Mouse (Mus musculus): ENCODE data around the gene Fam19a1. TPM values are rescaled to one million over a fixed set of nuclear protein-coding genes. Genes with fewer than 3 reads are reported as not detected.

Fam19a1 gene
- polyA plus RNA-seq, 1 experiment = not detected

- Histone ChIP-seq H3K4me1 (ENCODE audit: control insufficient read depth, insufficient read depth, low read length) (no peaks in the 10 kb centered on the region), H3K27ac (ENCODE audit: control insufficient read depth, insufficient read depth, low read depth, low read length, poor library complexity) (no peak overlapping the region), H3K4me3 (replicated peaks; ENCODE audit: control insufficient read depth, low read depth, low read length) (no peak overlapping the region)
- WGBS = 79% methylated on average over 3 of the region's 3 CpGs
- TF ChIP-seq POLR2A (IDR thresholded peaks at IDR 0.05; ENCODE audit: borderline replicate concordance, control insufficient read depth, low read depth, low read length) (no peak), CTCF (IDR thresholded peaks at IDR 0.05; ENCODE audit: control insufficient read depth, insufficient read depth, low read length) (no peak)
These were observed 256.6 kb downstream of the Fam19a1 start for GRCm38 (mm10) chr6:96369544-96369943.

DNA sequence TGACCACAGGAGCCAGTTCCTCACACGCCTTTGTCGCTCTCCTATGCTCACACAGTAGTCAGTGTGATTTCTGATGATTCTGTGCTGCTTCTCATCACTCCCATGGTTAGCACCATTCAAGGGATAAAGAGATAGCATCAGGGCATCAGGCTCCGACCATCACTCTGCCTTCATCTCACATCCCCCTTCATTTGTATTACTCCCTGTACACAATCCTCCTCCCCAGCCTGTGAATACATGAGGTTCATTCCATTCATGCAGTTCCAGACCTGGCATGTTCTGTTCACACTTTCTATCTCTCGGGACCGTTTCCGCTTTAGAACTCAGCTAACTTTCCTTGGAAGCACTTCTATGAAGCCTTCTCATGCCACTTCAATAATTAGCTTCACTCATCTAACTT, 259.9 kb downstream of the Fam19a1 start:
- Histone ChIP-seq H3K27ac (ENCODE audit: control insufficient read depth, insufficient read depth, low read depth, low read length, poor library complexity) (no peak overlapping the region), H3K4me3 (replicated peaks; ENCODE audit: control insufficient read depth, low read depth, low read length) (no peak overlapping the region), H3K4me1 (ENCODE audit: control insufficient read depth, insufficient read depth, low read length) (no peaks in the 10 kb centered on the region)
- WGBS = 82% methylated on average over 6 of the region's 6 CpGs
- TF ChIP-seq POLR2A (IDR thresholded peaks at IDR 0.05; ENCODE audit: borderline replicate concordance, control insufficient read depth, low read depth, low read length) (no peak), CTCF (IDR thresholded peaks at IDR 0.05; ENCODE audit: control insufficient read depth, insufficient read depth, low read length) (no peak)

DNA sequence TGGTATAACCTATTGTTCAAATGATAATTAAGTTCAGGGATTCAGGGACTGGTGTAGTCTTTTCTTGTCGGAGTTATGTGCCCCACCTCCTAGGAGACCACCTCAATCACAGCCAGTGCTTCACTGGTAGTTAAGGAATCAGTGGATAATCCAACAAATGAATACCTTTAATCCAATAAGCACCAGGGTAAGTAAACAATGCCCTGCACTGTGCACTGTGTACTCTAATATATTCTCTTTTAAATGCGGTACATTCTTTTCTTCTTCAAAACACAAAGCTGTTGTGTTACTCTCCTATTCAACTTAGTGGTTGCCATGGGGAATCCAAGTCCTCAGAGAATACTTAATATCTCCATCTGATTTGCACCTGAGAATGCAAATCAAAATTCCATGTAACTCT, 260.3 kb downstream of the Fam19a1 start:
- H3K27ac ChIP-seq (ENCODE audit: control insufficient read depth, insufficient read depth, low read depth, low read length, poor library complexity) = no peak overlapping the region
- TF ChIP-seq POLR2A (IDR thresholded peaks at IDR 0.05; ENCODE audit: borderline replicate concordance, control insufficient read depth, low read depth, low read length) (no peak), CTCF (IDR thresholded peaks at IDR 0.05; ENCODE audit: control insufficient read depth, insufficient read depth, low read length) (no peak)
- 81% methylated on average over 2 of the region's 2 CpGs for WGBS
- no peaks in the 10 kb centered on the region for H3K4me1 ChIP-seq (ENCODE audit: control insufficient read depth, insufficient read depth, low read length)
- no peak overlapping the region for H3K4me3 ChIP-seq (replicated peaks; ENCODE audit: control insufficient read depth, low read depth, low read length)

DNA sequence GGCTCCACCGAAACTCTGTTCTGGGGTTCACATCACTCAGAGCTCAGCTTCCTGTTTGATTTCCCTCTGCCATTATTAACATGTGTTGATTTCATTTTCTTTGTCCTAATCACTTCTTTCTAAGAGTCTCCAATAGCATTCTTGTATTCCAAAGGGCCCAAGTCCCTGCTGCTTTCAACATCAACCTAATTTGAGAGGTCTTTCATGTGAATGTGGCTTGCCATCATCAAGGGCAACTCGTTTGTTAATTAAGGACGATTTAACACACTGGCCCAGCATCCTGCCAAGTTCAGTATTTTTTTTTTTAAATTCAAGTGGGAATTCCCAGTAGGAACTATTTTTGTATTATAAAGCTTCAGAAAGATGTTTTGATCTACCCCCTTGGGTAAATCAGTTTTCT, 263.8 kb downstream of the Fam19a1 start:
- H3K4me3 ChIP-seq (replicated peaks; ENCODE audit: control insufficient read depth, low read depth, low read length) = no peak overlapping the region
- TF ChIP-seq POLR2A (IDR thresholded peaks at IDR 0.05; ENCODE audit: borderline replicate concordance, control insufficient read depth, low read depth, low read length) (no peak), CTCF (IDR thresholded peaks at IDR 0.05; ENCODE audit: control insufficient read depth, insufficient read depth, low read length) (no peak)
- no peak overlapping the region for H3K27ac ChIP-seq (ENCODE audit: control insufficient read depth, insufficient read depth, low read depth, low read length, poor library complexity)
- 75% methylated on average over 3 of the region's 3 CpGs for WGBS
- H3K4me1 ChIP-seq (ENCODE audit: control insufficient read depth, insufficient read depth, low read length) = no peaks in the 10 kb centered on the region

DNA sequence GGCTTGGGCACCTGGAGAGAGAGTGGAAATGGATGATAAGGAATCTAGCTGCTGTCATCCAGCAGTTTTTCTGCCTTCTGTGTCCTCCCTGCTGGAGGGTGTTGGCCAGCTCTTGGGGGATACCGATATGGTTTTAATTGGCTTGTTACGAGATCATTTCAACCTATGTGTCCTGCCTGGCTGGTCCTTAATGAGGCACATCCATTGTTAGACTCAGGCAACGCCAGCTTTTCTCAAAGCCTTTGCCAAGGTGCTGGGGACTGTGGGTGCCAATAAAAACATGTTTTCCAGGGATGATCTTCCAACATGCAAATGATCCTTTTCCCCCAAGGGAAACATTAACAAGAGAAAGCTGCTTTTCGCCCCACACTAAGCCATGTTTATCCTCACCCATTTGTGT, 266.3 kb downstream of the Fam19a1 start:
- TF ChIP-seq POLR2A (IDR thresholded peaks at IDR 0.05; ENCODE audit: borderline replicate concordance, control insufficient read depth, low read depth, low read length) (no peak), CTCF (IDR thresholded peaks at IDR 0.05; ENCODE audit: control insufficient read depth, insufficient read depth, low read length) (no peak)
- Histone ChIP-seq H3K4me1 (ENCODE audit: control insufficient read depth, insufficient read depth, low read length) (no peaks in the 10 kb centered on the region), H3K27ac (ENCODE audit: control insufficient read depth, insufficient read depth, low read depth, low read length, poor library complexity) (no peak overlapping the region), H3K4me3 (replicated peaks; ENCODE audit: control insufficient read depth, low read depth, low read length) (no peak overlapping the region)
- 63% methylated on average over 4 of the region's 4 CpGs for WGBS

DNA sequence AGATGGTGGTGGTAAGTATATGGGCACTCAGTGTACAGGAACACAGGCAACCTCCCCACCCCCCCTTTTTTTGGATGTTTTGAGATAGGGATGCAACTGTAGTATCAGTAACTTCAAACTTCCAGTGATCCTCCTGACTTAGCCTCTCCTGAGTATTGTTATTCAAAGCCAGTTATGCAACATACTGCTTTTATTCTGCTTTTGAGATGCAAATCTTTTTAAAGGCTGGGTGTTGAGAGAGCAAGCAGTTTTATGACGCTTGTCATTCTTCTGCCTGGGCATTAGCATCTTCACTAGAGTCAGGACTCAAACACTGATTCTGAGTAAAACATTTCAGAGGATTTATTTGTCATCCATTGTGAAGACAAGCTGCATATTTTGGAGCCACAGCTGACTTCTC, 271.5 kb downstream of the Fam19a1 start:
- H3K4me3 ChIP-seq (replicated peaks; ENCODE audit: control insufficient read depth, low read depth, low read length) = no peak overlapping the region
- H3K4me1 ChIP-seq (ENCODE audit: control insufficient read depth, insufficient read depth, low read length) = no peaks in the 10 kb centered on the region
- WGBS = 71% methylated on average over 1 of the region's 1 CpGs
- H3K27ac ChIP-seq (ENCODE audit: control insufficient read depth, insufficient read depth, low read depth, low read length, poor library complexity) = no peak overlapping the region
- TF ChIP-seq POLR2A (IDR thresholded peaks at IDR 0.05; ENCODE audit: borderline replicate concordance, control insufficient read depth, low read depth, low read length) (no peak), CTCF (IDR thresholded peaks at IDR 0.05; ENCODE audit: control insufficient read depth, insufficient read depth, low read length) (no peak)

- H3K4me3 ChIP-seq (replicated peaks; ENCODE audit: control insufficient read depth, low read depth, low read length) = no peak overlapping the region
- no peak for TF ChIP-seq CTCF (IDR thresholded peaks at IDR 0.05; ENCODE audit: control insufficient read depth, insufficient read depth, low read length)
- TF ChIP-seq POLR2A (IDR thresholded peaks at IDR 0.05; ENCODE audit: borderline replicate concordance, control insufficient read depth, low read depth, low read length) = no peak
- 78% methylated on average over 4 of the region's 4 CpGs for WGBS
These were observed 305.9 kb downstream of the Fam19a1 start for GRCm38 (mm10) chr6:96418866-96419265.

DNA sequence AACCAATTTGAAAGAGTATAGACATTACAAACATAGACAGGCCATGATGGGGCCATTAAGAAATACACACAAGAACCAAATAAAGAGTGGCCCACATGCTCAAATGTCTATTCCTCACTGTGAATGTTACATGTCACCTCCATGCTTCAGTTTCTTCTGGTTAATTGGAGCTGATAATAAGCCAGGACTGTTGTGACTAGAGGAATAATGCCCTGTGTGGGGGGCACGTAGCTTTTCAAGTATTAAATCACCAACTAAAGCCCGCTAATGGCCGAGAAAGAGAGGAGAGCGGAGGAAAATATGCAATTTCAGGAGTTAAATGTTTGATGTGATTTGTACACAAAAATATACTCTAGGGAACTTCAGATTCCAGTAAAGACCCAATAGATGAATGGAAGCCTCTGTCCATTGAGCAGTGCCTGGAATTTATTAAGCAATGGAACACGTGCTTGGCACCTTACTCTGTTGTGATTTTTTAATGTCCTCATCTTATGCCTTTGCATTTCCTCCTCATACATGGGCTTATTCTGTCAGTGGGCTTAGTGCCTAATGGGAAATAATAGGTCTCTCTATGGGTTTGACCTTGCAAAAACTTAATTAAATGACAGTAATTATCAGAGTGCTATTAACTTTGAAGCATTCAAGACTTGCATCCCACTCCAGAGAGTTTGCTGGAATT, 306.9 kb downstream of the Fam19a1 start:
- no peak overlapping the region for H3K4me3 ChIP-seq (replicated peaks; ENCODE audit: control insufficient read depth, low read depth, low read length)
- 83% methylated on average over 5 of the region's 5 CpGs for WGBS
- no peaks in the 10 kb centered on the region for H3K4me1 ChIP-seq (ENCODE audit: control insufficient read depth, insufficient read depth, low read length)
- no peak overlapping the region for H3K27ac ChIP-seq (ENCODE audit: control insufficient read depth, insufficient read depth, low read depth, low read length, poor library complexity)
- no peak for TF ChIP-seq CTCF (IDR thresholded peaks at IDR 0.05; ENCODE audit: control insufficient read depth, insufficient read depth, low read length)
- no peak for TF ChIP-seq POLR2A (IDR thresholded peaks at IDR 0.05; ENCODE audit: borderline replicate concordance, control insufficient read depth, low read depth, low read length)

More at GRCm38 (mm10) chr6:96418866-96419265, 305.9 kb downstream of the Fam19a1 start:
- no peak overlapping the region for H3K27ac ChIP-seq (ENCODE audit: control insufficient read depth, insufficient read depth, low read depth, low read length, poor library complexity)
- no peaks in the 10 kb centered on the region for H3K4me1 ChIP-seq (ENCODE audit: control insufficient read depth, insufficient read depth, low read length)

DNA sequence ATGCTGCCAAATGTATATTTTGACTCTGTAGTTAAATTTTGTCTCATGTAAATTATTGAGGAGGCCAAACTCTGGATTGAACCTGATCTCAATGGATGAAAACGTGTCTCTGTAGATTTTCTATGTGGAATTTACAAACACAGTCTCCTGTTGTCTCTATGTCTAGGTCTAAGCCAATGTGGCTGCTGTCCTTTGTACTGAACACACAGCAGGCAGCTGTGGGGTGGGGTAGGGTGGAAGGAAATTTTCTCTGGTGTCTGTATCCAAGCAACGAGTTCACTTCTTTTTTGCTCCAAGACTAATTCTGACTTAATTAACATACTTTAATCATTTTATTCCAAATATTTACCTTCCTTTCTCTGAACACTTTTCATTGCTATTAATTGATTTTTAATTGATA, 307.6 kb downstream of the Fam19a1 start:
- H3K27ac ChIP-seq (ENCODE audit: control insufficient read depth, insufficient read depth, low read depth, low read length, poor library complexity) = no peak overlapping the region
- no peak overlapping the region for H3K4me3 ChIP-seq (replicated peaks; ENCODE audit: control insufficient read depth, low read depth, low read length)
- TF ChIP-seq CTCF (IDR thresholded peaks at IDR 0.05; ENCODE audit: control insufficient read depth, insufficient read depth, low read length) (no peak), POLR2A (IDR thresholded peaks at IDR 0.05; ENCODE audit: borderline replicate concordance, control insufficient read depth, low read depth, low read length) (no peak)
- no peaks in the 10 kb centered on the region for H3K4me1 ChIP-seq (ENCODE audit: control insufficient read depth, insufficient read depth, low read length)
- 47% methylated on average over 2 of the region's 2 CpGs for WGBS

Data from bone marrow, adult 2 months (tissue).